Mouse (Mus musculus): Measurements from ENCODE around the gene Med12l.
"Not testable (repeated sequence)": the region's sequence is repeated elsewhere in the genome, so short reads cannot be mapped to it uniquely, and the experiment has no call there.

Gene Med12l

GRCm38 (mm10) chr3:59101218-59101986 is 95.8 kb downstream of the Med12l start, which contains the start of gene Gpr171:
Gpr171 (minus strand) TSS chr3:59101821.
- DNase-seq (ENCODE audit: low spot score in 2 of 2): no peak

DNA sequence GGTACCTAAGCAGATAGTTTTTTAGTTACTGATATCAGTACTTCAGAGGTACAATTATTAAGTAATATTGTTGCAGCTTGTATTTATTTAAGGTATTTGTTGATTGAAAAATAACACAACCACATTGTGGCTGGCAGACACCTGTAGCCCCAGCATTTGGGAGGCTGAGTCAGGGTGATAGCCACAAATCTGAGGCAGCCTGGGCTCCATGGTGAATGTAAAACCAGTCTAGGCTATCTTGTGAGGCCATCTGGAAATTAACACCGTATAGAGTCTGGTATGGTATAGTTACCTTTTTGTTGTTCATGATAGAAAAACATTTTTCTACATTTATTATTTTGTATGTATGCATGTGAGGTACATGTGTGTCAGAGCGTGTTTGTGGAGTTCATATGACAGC is 96.5 kb downstream of the Med12l start:
- no peak for DNase-seq (ENCODE audit: low spot score in 2 of 2)

GRCm38 (mm10) chr3:59104462-59104861 is 98.8 kb downstream of the Med12l start:
- DNase-seq (ENCODE audit: low spot score in 2 of 2): no peak

DNA sequence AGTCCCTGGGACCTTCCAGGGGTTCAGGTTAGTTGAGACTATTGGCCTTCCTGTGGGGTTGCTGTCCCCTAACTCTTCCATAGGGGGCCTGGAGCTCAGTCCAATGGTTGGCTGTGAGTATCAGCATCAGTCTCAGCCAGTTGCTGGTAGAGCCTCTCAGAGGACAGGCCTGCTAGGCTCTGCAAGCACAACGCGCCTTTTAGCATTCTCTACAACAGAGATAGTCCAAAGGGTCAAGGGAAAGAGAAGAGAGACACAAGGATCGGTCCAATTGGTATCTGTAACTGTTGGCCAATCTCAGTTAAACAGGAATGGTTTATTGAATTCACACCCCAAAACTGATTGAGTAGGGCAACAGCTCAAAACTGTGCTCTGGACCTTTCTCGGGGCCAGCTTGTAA is 101.8 kb downstream of the Med12l start:
- DNase-seq (ENCODE audit: low spot score in 2 of 2): no peak

DNA sequence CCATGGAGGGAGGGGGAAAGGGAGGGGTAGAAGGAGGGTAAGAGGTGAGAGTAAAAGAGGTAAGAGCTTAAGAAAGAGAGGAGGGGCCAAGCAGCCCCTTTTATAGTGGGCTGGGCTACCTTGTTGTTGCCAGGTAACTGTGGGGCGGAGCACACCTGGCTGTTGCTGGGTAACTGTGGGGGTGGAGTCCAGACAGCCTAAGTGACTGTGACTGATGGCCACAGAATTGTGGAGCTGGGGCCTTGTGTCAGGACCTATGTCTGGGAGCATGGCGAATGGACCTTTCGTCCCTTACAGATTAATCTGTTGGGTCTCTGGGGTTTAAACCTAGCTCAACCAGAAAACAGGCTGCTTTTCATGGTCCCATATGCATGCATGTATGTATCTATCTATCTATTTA is 104.2 kb downstream of the Med12l start:
- DNase-seq (ENCODE audit: low spot score in 2 of 2): not testable (repeated sequence)

GRCm38 (mm10) chr3:59111944-59112343 is 106.3 kb downstream of the Med12l start:
- no peak for DNase-seq (ENCODE audit: low spot score in 2 of 2)

DNA sequence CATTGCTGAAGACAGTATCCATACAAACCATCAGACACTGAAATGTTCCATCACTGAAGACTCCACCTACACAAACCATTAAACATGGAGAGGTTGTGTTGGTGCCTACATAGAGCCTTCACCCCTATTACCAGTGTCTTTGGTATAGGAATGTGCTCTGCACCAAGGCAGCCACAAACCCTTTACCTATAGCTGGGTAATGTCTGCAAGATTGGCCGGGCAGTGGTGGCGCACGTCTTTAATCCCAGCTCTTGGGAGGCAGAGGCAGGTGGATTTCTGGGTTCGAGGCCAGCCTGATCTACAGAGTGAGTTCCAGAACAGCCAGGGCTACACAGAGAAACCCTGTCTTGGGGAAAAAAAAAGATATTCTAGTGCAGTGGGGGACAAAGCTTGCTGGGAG is 107.7 kb downstream of the Med12l start:
- not testable (repeated sequence) for DNase-seq (ENCODE audit: low spot score in 2 of 2)

DNA sequence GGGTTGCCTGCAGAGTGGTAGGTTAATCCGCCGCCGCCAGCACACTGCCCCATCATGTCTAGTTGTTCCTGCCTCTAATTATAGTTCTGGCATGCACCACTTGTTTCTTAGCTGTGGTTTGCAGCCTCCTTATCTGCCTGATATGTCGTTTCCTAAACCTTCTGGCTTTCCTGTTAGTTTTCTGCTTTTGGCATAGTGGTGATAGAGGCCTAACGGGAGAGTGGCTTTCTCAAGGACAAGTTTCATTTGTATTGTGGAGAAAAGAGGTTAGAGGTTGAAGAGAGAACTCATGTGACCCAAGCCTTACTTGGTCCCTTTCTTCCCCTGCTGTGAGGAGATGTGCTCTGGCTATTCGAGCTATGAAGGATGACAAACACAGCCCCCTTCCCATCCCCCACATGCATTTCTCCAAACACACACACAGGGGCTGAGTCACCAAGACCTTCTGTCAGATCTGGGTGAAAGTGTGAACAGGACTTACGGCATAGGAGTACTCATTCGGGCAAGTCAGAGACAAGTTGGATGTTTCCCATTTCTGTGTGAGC is 108.4 kb downstream of the Med12l start:
- no peak for DNase-seq (ENCODE audit: low spot score in 2 of 2)

- DNase-seq (ENCODE audit: low spot score in 2 of 2): no peak
Observed at GRCm38 (mm10) chr3:59121067-59121730, 115.6 kb downstream of the Med12l start.

DNA sequence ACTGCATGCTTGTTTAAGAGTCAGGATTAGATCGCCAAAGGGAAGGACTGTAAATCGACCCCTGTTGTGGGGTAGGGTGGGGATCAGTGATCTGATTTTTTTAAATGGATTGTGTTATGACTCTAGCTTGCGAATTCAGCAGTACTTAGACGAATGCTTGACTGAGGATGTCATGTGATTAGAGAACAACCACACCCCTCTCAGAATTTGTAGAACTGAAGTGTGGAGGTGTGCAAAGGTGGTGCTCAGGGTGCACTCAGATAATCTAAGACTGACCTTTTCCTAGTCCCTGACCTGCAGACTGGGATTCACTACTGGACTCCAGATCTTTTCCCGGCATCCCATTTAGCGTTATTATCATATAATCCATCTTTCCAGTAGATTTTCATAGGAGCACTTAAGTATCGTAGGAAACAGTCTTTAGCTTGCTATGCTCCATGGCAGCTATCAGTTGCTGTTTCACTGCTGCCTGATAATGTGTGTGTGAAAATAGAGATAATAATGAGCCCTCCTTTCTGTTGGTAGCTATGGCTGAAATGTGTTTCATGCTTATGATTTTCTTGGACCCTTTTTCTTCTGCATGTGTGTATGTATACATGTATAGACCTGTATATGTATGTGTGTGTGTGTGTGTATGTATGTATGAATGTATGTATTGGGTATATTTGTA is 116.3 kb downstream of the Med12l start:
- DNase-seq (ENCODE audit: low spot score in 2 of 2): no peak

GRCm38 (mm10) chr3:59125022-59125421 is 119.4 kb downstream of the Med12l start:
- DNase-seq (ENCODE audit: low spot score in 2 of 2): no peak

DNA sequence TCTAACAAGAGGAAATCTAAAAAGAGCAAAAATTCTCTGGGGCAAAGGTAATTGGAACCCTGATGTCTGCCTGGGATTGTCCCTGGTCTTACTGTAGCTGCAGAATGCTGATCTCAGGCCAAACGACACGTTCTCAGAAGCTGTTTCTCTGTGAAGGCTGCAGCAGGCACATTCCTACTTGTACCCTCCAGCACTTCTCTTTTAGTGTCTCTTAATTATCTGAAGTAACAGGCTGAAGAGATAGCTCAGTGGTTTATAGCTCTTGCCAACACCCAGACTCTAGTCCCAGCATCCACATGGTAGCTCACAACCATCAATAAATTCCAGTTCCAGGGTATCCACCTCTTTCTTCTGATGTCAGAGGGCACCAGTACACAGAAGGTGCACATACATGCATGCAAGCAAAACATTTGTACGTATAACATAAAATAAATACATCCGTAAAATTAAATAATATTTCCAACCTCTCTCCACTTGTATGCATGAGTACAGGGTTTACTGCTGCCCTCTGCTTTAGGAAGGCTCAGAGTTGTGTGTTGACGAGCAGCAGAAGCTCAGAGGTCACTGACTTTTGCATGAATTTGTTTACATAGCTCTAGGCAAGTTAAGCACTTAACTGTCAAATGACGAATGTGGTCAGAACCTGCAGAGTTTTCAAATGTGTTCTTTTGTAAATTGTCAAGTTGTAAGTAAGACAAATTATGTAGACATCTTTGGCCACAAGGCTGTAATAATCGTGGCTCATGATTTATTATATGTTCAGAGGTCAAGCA is 120.3 kb downstream of the Med12l start:
- no peak for DNase-seq (ENCODE audit: low spot score in 2 of 2)

DNA sequence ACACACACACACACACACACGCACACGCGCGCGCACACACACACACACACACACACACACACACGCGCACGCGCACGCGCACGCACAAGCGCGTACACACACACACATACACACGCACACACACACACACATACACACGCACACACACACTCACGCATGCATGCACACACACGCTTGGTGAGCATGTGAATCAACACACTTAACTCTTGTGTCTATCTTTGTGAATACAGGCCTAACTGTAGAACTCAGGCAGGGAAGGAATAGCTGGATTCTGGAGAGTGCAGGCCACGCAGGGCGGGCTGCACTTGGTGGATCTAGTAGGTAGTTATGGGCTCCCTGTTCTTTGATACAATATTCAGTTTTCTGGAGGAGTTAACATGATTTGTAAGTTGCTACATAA is 123.1 kb downstream of the Med12l start:
- no peak for DNase-seq (ENCODE audit: low spot score in 2 of 2)

GRCm38 (mm10) chr3:59129547-59129946 is 123.9 kb downstream of the Med12l start:
- DNase-seq (ENCODE audit: low spot score in 2 of 2): no peak

GRCm38 (mm10) chr3:59130431-59130830 is 124.8 kb downstream of the Med12l start:
- peak in 1 of 2 experiments; percentile 22 for DNase-seq (ENCODE audit: low spot score in 2 of 2)

GRCm38 (mm10) chr3:59131081-59131480 is 125.5 kb downstream of the Med12l start:
- DNase-seq (ENCODE audit: low spot score in 2 of 2): no peak

DNA sequence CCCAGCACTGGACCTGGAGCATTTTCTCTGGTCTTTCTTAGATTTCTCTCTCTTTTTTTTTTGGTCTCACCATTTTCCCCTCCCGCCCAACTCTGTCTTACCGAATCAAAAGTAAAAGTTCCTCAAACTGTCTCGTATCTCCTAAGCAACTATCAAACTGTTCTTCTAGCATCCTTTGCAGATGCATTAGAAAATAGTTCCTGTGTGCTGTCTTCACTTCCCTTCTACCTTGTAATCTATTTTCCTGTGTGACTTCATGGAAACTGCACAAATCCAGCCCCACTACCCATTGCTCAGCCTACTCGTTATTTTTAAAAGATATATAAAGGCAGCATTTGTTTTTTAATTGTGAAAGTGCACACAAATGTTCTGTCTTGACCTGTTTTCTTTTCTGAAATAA is 126.3 kb downstream of the Med12l start:
- no peak for DNase-seq (ENCODE audit: low spot score in 2 of 2)

- no peak for DNase-seq (ENCODE audit: low spot score in 2 of 2)
Observed at GRCm38 (mm10) chr3:59133189-59133588, 127.6 kb downstream of the Med12l start.

GRCm38 (mm10) chr3:59135911-59136653 is 130.5 kb downstream of the Med12l start:
- DNase-seq (ENCODE audit: low spot score in 2 of 2): no peak

GRCm38 (mm10) chr3:59138946-59139468 is 133.4 kb downstream of the Med12l start:
- no peak for DNase-seq (ENCODE audit: low spot score in 2 of 2)

DNA sequence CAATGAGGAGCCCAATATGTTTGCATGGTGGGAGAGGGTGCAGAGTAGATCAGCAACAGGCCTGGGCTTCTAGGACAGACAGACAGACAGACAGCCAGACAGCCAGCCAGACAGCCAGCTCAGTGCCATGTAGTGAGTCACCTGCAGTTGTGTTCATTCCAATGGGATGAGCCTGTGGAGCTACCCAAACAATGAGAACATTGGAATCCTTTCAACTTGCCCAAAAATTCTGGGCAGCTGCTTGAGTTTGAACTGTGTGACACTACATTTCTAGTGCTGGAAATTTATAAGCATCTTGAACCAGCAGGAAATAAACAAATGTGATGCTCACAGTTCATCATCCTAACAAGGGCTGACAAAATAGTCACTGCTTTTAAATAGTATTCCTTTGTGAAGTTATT is 134.0 kb downstream of the Med12l start:
- no peak for DNase-seq (ENCODE audit: low spot score in 2 of 2)

All from spleen, postnatal 10 days (tissue).